Mouse (Mus musculus) frontal cortex, postnatal 36 days (tissue): ENCODE data around the gene Zfp354c.

ENCODE experiments used
- DNase-seq, 2 experiments: peaks; one replicate each; pipeline ENCODE4 v3.0.0; 2022; ENCODE audit warnings: low spot score in 2 of 2

Gene Zfp354c

GRCm38 (mm10) chr11:50827010-50827953, at the start of gene Zfp354c:
Gene Zfp354c (minus strand): TSS chr11:50827724.
- DNase-seq, result peak; percentile 86 to 90

- DNase-seq, result peak; percentile 10 to 11
Observed at GRCm38 (mm10) chr11:50850989-50851601, 23.6 kb upstream of the Zfp354c start.

DNA sequence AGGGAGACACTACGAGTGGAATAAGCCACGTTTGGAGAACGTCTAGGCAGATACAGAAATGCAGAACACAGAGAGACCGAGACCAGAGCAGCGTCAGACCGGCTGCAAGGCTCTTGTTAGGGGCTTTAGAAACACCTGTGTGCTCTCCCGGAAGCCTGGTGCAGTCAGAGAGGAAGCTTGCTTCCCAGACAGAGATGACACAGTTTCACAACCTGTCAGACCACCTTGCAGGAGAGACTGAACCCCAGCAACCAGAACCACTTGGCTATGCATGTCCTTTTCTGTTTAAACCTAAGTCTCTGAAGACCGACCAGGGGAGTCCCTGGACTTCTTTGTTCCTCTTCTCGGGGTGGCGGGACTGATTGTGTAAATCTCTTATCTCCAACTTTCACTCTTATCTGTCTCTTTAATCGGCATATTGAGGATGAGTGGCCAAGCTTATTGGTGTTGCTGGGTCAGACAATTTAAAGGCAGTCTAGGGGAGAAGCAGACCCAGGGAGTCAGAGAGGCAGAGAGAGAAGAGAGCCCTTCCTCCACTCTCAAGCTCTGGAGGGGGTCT, 22.7 kb upstream of the Zfp354c start, which contains the start of gene Grm6:
Grm6 (plus strand) TSS at position 509 of the 559 bp plus-strand sequence.
- DNase-seq, result no peak

DNA sequence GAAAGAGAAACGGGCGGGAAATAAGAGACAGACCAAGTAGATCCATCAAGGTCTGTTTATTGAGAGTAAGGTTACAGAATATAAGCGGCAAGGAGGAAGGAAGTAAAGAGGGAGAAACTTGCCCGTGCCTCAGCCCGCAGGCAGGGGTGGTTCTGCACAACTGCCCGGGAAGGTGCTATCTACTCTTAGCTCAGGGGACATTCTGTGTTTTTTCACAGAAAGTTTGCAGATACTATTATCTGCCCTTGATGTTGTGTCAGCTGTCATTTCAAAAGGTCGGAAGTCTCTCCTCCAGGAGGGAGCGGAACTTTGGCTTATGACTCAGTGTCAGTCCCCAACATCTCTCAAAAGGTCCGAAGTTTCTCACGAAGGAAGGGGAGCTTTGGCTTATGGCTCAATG, 21.8 kb upstream of the Zfp354c start:
- no peak for DNase-seq

- DNase-seq, result no peak
Observed at GRCm38 (mm10) chr11:50848520-50849137, 21.1 kb upstream of the Zfp354c start.

- DNase-seq, result peak in 1 of 2 experiments; percentile 10
Observed at GRCm38 (mm10) chr11:50847047-50847446, 19.5 kb upstream of the Zfp354c start.

GRCm38 (mm10) chr11:50845951-50846350, 18.4 kb upstream of the Zfp354c start:
- DNase-seq, result no peak

DNA sequence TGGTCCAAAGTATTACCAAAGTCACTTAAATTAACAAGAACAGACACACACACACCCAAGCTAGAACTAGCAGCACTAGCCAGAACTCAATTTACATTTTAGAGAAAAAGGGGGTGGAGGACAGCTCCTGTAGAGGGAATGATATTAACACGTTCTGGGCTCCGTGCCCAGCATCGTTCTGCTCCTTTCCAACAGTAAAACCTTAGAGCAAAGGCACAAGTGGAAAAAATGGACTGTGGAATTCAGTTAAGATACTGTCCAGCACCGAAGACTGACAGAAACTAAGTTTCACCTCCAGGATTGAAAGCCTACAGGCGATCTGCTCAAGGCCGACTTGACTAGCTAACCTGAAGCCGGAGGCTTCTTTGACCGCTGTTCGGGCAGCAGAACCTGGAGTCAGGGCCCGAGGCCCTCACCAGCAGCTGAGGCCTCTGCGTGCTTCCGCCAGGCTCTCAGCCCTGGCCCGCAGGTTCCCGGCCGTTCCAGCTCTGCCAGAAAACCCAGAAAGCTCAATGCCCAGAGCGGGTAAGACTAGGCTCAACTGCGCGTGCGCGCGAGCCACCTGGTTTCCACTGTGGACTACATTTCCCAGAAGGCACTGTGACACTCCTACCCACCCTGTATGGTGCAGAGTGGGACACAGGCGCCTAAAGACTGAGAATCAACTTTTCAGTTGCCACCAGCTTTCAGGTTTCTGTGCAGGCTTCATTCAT, 13.7 kb upstream of the Zfp354c start, which contains the start of gene Zfp879:
Zfp879 (minus strand) TSS at position 530 of the 713 bp plus-strand sequence.
- peak; percentile 97 to 98 for DNase-seq

DNA sequence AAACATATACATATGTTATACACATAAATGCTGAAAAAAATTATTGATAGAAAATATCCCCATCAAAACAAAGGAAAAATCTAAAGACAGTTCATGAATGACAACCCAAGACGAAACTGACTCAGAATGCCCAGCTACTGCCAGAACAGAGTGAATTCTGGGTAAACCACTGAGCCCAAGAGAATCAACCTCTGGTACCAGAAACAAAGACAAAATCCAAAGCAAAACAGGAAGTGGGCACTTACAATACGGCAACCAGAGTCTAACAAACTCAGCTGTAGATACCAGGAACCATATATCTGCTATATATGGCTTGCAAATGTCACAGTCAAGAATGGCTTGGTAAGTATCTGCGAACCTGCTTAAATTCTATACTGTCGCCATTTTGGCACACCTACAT, 8.2 kb upstream of the Zfp354c start:
- no peak for DNase-seq

DNA sequence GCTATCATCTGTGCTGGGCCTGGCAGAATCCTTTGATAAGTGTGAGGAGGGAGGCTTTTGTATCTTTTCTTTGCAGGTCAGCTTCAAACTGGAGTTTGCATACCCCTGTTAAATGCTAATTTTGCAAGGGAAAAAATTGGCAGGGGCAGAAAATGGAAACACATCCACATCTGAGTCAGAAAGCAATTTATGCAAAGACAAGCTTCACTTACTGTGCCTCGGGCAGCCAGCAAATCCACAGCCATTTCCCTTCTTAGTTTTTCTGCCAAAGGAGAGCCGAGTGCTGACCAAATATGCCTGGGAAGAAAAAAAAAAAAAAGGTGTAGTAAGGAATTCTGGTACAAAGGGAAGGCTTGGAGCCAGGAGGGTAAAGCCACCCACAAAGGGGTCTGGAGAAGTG, 1.3 kb downstream of the Zfp354c start:
- no peak for DNase-seq

DNA sequence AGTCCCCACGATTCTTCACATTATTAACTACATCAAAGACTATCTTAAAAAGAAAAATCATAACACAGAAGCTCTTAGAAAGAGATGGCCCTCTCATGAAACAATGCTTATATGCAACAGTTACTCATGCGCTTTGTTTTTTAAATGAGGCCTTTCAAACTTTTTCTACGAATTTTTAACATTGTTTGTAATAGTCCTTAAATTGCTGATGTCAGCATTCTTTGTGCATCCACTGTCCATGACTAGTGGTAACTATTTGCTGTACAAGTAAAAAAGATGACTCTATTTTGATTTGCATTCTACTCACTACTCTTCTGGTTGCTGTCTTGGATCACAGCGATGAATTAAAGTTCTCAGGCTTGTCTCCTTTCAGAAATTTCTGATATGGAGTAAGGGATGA, 13.3 kb downstream of the Zfp354c start:
- DNase-seq, result no peak

DNA sequence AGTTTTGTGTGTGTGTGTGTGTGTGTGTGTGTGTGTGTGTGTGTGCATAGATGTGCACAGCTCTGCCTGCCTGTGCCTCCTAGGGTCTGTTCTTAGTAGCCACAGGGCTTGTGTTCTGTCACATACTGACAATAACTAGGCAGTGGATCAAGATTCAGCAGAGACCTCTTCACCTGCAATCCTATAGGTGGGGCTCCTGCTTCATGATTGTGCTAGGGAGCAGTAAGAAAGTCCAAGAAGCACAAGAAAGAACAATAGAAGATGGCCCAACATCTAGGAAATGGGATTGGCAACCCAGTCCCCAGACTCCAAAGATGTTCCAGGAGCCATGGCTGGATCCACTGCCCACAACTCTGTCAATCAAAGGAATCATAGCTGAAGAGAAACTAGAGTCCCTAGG, 28.7 kb downstream of the Zfp354c start:
- no peak for DNase-seq

DNA sequence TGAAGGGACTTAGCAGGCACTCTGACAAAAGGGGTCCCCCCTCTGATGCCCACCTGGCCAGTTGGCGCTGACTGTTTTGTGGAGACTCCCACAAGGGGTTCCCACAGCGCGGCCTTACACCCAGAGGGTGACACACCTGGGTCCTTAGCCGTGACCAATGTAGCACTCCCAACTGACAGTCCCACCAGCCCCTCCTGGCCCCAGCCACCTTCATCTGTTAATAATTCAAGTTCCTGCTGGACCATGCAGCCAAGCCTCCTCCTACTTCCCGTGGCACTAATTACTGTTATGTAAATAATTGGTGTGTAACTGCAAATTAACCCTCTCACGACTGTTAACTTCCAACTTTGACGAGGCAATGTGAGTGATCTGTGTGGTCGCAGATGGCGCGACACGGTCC, 29.9 kb downstream of the Zfp354c start:
- no peak for DNase-seq

- peak in 1 of 2 experiments; percentile 13 for DNase-seq
Observed at GRCm38 (mm10) chr11:50771006-50771405, 56.5 kb downstream of the Zfp354c start.

DNA sequence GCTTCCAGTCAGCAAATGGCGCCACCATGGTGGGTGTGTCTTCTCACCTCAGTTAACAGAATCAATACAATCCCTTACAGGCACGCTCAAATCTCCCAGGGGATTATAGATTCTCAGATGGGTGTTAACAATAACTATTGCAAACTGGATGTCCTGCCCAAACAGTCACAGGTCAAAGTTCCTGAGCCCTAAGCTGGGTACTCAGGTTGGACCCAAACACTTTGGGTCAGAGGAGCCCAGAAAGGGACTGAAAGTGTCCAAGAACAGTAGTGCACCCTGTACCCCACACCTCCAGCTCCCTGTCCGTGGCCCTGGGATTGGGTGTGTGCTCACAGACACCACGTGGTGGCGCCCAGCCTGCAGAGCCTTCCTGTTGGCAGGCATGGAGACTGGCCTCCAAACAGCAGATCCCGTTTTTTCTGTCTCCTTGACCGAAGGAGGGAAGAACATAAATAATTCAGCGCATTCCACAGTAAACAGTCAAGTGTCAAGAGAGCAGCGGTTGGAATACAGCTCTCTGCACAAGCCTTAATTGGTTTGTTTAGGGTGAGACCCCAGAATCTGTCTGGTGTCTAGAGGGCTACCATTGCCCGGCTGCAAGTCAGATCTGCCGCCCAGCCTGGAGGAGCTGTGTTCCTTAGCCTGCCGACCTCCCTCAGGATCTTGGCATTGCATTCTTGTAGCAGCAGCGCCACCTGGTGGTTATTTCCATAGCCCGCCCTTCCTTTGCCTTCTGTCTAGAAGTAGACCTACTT, 58.4 kb downstream of the Zfp354c start:
- peak; percentile 93 for DNase-seq

DNA sequence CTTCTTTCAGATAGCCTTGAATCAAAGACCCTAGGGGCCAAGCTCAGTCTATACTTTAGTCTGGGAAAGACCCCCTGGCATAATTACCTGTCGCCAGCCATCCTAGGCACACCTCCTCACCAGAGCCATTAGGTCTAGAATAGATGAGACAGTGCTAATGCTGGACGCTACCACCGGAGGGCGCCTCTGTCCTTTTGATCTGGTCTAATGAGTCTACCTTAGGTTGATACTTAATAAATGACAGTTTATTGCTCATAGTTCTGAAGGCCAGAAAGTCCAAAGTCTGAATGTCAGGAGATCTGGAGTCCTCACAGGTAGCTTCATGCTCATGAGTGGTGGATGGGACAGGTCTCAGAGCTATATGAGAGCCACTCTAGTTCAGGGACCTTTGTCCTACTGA, 60.5 kb downstream of the Zfp354c start:
- DNase-seq, result peak in 1 of 2 experiments; percentile 26

DNA sequence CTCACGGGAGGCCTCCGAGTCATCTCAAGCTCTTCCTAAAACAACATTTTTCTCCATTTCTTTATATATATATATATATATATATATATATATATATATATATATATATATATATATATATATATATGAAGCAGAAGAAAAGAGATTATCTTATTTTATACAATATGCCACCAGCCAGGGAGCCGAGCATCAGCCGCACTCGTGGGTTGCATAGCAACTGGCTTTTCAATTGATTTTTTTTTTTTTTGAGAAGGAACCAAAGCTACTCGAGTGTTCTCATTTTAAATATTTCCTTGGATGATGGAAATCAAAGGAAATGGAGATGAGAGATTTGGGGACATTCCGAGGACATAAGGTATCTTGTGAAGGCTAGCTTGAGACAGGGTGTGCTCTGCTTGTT, 61.1 kb downstream of the Zfp354c start:
- DNase-seq, result no peak
